Mouse (Mus musculus) liver, embryonic 14.5 days (tissue): ENCODE data around the gene Efcab5. TPM values are rescaled to one million over a fixed set of nuclear protein-coding genes. Genes with fewer than 3 reads are reported as not detected.

ENCODE experiments used
- ATAC-seq: fragments of 200-750 bp; cut with Nextera tagmentation; 2 replicates; pipeline ENCODE4 v1.8.0; 2017; ENCODE audit warnings: moderate number of reproducible peaks, mild to moderate bottlenecking, moderate library complexity; ENCODE audit not compliant: insufficient read depth
- DNase-seq, 3 experiments: peaks; one replicate each; pipeline ENCODE4 v3.0.0-alpha.2; 2012 to 2013; ENCODE audit warnings: low read depth in 3 of 3, low spot score in 3 of 3
- H3K27ac ChIP-seq: fragments of 300-500 bp; sonication (generic); 2 replicates; pipeline ENCODE4 v1.5.1; 2014; ENCODE audit warnings: moderate library complexity, mild to moderate bottlenecking, control low read depth, inconsistent platforms
- H3K27me3 ChIP-seq: fragments of 300-500 bp; sonication (generic); 2 replicates; pipeline ENCODE4 v1.6.1; 2014; ENCODE audit warnings: mild to moderate bottlenecking, low read length, moderate library complexity; ENCODE audit not compliant: control insufficient read depth, insufficient read depth
- H3K36me3 ChIP-seq: fragments of 300-500 bp; sonication (generic); replicated peaks from 2 replicates; pipeline ENCODE4 v1.6.1; 2014; ENCODE audit warnings: low read depth; ENCODE audit not compliant: control insufficient read depth, insufficient read depth
- H3K4me1 ChIP-seq, 2 experiments: fragments of 200-500 bp in 1 of 2; fragments of 300-500 bp in 1 of 2; sonication (generic) in 1 of 2; replicated peaks; 2 replicates each; pipeline ENCODE4 v1.6.1; 2012 to 2014; ENCODE audit warnings: antibody characterized with exemption in 1 of 2, inconsistent platforms in 1 of 2, low read length in 1 of 2; ENCODE audit not compliant: control insufficient read depth in 2 of 2, insufficient read depth in 2 of 2
- H3K4me2 ChIP-seq: fragments of 300-500 bp; sonication (generic); 2 replicates; pipeline ENCODE4 v1.6.1; 2014; ENCODE audit warnings: low read depth, mild to moderate bottlenecking, control low read depth, moderate library complexity
- H3K4me3 ChIP-seq, 2 experiments: fragments of 200-500 bp in 1 of 2; fragments of 300-500 bp in 1 of 2; sonication (generic) in 1 of 2; 2 replicates each; pipeline ENCODE4 v1.5.1; 2012 to 2014; ENCODE audit warnings: low read depth in 2 of 2, low read length in 2 of 2, mild to moderate bottlenecking in 2 of 2, control low read depth in 1 of 2, inconsistent platforms in 1 of 2, moderate library complexity in 1 of 2; ENCODE audit not compliant: insufficient read depth in 1 of 2
- H3K9ac ChIP-seq: fragments of 300-500 bp; sonication (generic); replicated peaks from 2 replicates; pipeline ENCODE4 v1.6.1; 2014; ENCODE audit warnings: mild to moderate bottlenecking, control low read depth, moderate library complexity
- H3K9me3 ChIP-seq: fragments of 300-500 bp; sonication (generic); 2 replicates; pipeline ENCODE4 v1.6.1; 2016; ENCODE audit warnings: low read length, mixed read lengths; ENCODE audit not compliant: control insufficient read depth
- CTCF ChIP-seq: IDR thresholded peaks from 2 replicates; pipeline ENCODE4 v1.5.1; 2016; ENCODE audit warnings: antibody characterized with exemption, low read depth, control low read depth
- EP300 ChIP-seq: IDR thresholded peaks from 2 replicates; pipeline ENCODE4 v1.6.1; 2016; ENCODE audit warnings: antibody characterized with exemption, low read depth
- WGBS: fragments of 180-500 bp; shearing (Covaris S2); extraction: QIAGEN DNeasy Blood & Tissue Kit; methylation state at CpG from one replicate; pipeline ENCODE4 v1.1.7; 2014; ENCODE audit not compliant: insufficient replicate concordance; 5-methylcytosine and 5-hydroxymethylcytosine counted together
- microRNA counts: library from miRNA; unstranded; fragments of <30 nt; microRNA quantifications from one replicate; lab custom pipeline; 2016
- microRNA-seq: library from miRNA; unstranded; fragments of <30 nt; microRNA quantifications from one replicate; pipeline ENCODE4, GENCODE M21; 2016
- polyA plus RNA-seq, 2 experiments: library from polyadenylated mRNA; depleted of rRNA in 1 of 2; stranded (reverse) in 1 of 2; unstranded in 1 of 2; fragments of >200 nt; fragmentation: Nextera tagmentation in 1 of 2; extraction: Ambion mirVana in 1 of 2; gene quantifications; 2 replicates each; pipeline versions ENCODE4 v1.2.1 to v1.2.3; 2012 to 2014

Efcab5 gene
- polyA plus RNA-seq, 2 experiments = 0.05 to 0.27 TPM

DNA sequence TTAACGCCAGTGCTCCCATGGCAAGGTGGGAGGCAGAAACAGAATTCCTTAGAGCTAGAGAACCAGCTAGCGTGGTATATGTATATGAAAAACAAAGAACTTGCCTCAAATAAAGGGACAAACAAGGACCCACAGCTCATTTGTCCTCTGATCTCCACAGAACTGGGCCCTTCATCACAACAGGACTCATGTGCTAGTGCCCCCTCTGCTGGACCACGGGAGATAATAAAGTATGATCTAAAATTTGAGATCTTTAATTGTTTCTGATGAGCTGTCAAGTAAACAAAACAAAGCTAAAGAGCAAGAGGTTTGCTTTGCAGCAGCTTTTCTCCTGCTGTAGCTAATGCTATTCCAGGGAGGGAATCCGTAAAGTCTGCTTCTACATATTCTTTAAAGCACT is 118.0 kb downstream of the Efcab5 start:
- no peak for TF ChIP-seq EP300
- TF ChIP-seq CTCF = peak; percentile 36
- Histone ChIP-seq H3K27me3 (no peaks in the 10 kb centered on the region), H3K4me1 (no peaks in the 10 kb centered on the region), H3K36me3 (peaks cover 15% of the 10 kb centered on the region), H3K9me3 (no peaks in the 10 kb centered on the region), H3K27ac (no peak overlapping the region), H3K4me2 (no peak overlapping the region), H3K9ac (no peak overlapping the region), H3K4me3 (no peak overlapping the region)
- 65% methylated on average over 4 of the region's 4 CpGs for WGBS
- ATAC-seq (no peak), DNase-seq (no peak)

- DNase-seq (no peak), ATAC-seq (no peak)
- H3K4me2 ChIP-seq = no peak overlapping the region
- H3K9me3 ChIP-seq = no peaks in the 10 kb centered on the region
- H3K4me3 ChIP-seq = no peak overlapping the region
- no peaks in the 10 kb centered on the region for H3K27me3 ChIP-seq
- H3K9ac ChIP-seq = no peak overlapping the region
- 68% methylated on average over 4 of the region's 4 CpGs for whole genome bisulfite sequencing
- H3K27ac ChIP-seq = no peak overlapping the region
- no peaks in the 10 kb centered on the region for H3K4me1 ChIP-seq
- TF ChIP-seq EP300 (no peak), CTCF (no peak)
- H3K36me3 ChIP-seq = peaks cover 6% of the 10 kb centered on the region
These were observed 119.9 kb downstream of the Efcab5 start for GRCm38 (mm10) chr11:77068825-77069224.

DNA sequence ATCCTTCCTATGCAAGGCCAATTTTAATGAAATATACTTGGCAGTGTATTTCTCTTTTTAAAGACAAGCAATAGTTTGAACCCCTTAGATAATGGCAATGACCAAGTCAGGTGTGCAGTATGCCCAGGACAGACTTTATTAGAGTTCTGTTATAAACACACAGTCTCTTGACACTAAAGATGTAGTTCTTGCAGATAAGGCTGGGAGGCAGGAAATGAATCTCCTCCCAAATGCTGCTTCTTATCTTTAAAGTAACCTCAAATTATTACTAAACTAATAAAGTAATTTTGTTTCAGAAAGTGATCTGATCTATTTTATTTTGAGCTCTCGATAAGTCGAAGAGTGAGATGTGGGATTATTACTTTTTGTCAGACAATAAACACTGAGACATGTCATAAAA is 125.4 kb downstream of the Efcab5 start:
- no peak overlapping the region for H3K4me2 ChIP-seq
- H3K4me1 ChIP-seq = no peaks in the 10 kb centered on the region
- ATAC-seq (no peak), DNase-seq (no peak)
- no peaks in the 10 kb centered on the region for H3K36me3 ChIP-seq
- H3K4me3 ChIP-seq = no peak overlapping the region
- 70% methylated on average over 2 of the region's 2 CpGs for WGBS
- H3K9me3 ChIP-seq = no peaks in the 10 kb centered on the region
- no peak overlapping the region for H3K9ac ChIP-seq
- TF ChIP-seq EP300 = no peak
- TF ChIP-seq CTCF = no peak
- no peaks in the 10 kb centered on the region for H3K27me3 ChIP-seq
- H3K27ac ChIP-seq = no peak overlapping the region

- Histone ChIP-seq H3K36me3 (no peaks in the 10 kb centered on the region), H3K4me1 (no peaks in the 10 kb centered on the region), H3K27ac (no peak overlapping the region), H3K4me2 (no peak overlapping the region), H3K9me3 (no peaks in the 10 kb centered on the region), H3K27me3 (no peaks in the 10 kb centered on the region), H3K4me3 (no peak overlapping the region), H3K9ac (no peak overlapping the region)
- ATAC-seq = no peak
- WGBS = 73% methylated on average over 5 of the region's 5 CpGs
- DNase-seq = no peak
- TF ChIP-seq CTCF = no peak
- no peak for TF ChIP-seq EP300
These were observed 126.8 kb downstream of the Efcab5 start for GRCm38 (mm10) chr11:77061951-77062350.

DNA sequence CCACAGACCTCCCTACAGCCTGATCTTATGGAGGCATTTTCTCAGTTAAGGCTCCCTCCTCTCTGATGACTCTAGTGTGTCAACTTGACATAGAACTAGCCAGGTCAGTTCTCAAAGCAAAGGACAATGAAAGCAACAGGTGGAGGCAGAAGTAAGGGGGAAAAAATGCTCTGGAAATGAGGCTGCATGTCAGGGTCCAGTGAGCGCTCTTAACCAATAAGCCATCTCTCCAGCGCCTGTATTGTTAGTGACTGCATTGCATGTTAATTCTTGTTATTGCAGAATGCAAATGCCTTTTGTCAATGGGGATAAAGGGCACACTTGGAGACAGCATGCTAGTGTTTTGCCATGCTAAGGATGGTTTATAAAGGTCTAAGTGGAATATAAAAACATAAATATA is 146.0 kb downstream of the Efcab5 start:
- TF ChIP-seq EP300 (no peak), CTCF (no peak)
- no peak overlapping the region for H3K4me3 ChIP-seq
- WGBS = 80% methylated on average over 2 of the region's 2 CpGs
- H3K4me2 ChIP-seq = no peak overlapping the region
- no peaks in the 10 kb centered on the region for H3K4me1 ChIP-seq
- H3K9ac ChIP-seq = no peak overlapping the region
- no peak for DNase-seq
- no peaks in the 10 kb centered on the region for H3K9me3 ChIP-seq
- no peak for ATAC-seq
- H3K27me3 ChIP-seq = no peaks in the 10 kb centered on the region
- no peak overlapping the region for H3K27ac ChIP-seq
- H3K36me3 ChIP-seq = peaks cover 12% of the 10 kb centered on the region

GRCm38 (mm10) chr11:77041891-77042290 is 146.9 kb downstream of the Efcab5 start:
- H3K4me1 ChIP-seq = no peaks in the 10 kb centered on the region
- peaks cover 10% of the 10 kb centered on the region for H3K36me3 ChIP-seq
- H3K4me2 ChIP-seq = no peak overlapping the region
- H3K27ac ChIP-seq = no peak overlapping the region
- WGBS = 77% methylated on average over 4 of the region's 4 CpGs
- no peak overlapping the region for H3K9ac ChIP-seq
- no peaks in the 10 kb centered on the region for H3K27me3 ChIP-seq
- H3K9me3 ChIP-seq = no peaks in the 10 kb centered on the region
- ATAC-seq = no peak
- no peak overlapping the region for H3K4me3 ChIP-seq
- no peak for DNase-seq
- TF ChIP-seq CTCF (no peak), EP300 (no peak)

MicroRNAs encoded within 50 kb of the gene (microRNA counts, 519-probe panel; counts per million panel counts)
- microRNA mmu-miR-423-3p (lab: Ali Mortazavi, UCI) (5,816 counts per million, percentile 41 among the panel's probes with 10 or more counts), microRNA mmu-miR-423-5p (lab: Ali Mortazavi, UCI) (5,173 counts per million, percentile 23 among the panel's probes with 10 or more counts)

Small RNAs within 50 kb of the gene (microRNA-seq; reads per million reads assigned to microRNA genes)
- gene Mir423 = 7,642 reads per million, percentile 90 among the genes with 10 or more reads in this experiment

Other genes with a start within 250 kb of the Efcab5 start
- gene Slc6a4, start 190.4 kb downstream of the Efcab5 start, polyA plus RNA-seq (2012; rRNA removed) = 2.4 and 2.7 TPM in 2 replicates
- 1.6 and 3.0 TPM in 2 replicates for gene Slc6a4, start 190.4 kb downstream of the Efcab5 start, polyA plus RNA-seq (2014; fragmentation: Nextera tagmentation; extraction: Ambion mirVana)
- gene Nsrp1, start 110.5 kb downstream of the Efcab5 start, polyA plus RNA-seq (2012; rRNA removed) = 1.8 and 3.8 TPM in 2 replicates
- 22.9 and 23.5 TPM in 2 replicates for gene Nsrp1, start 110.5 kb downstream of the Efcab5 start, polyA plus RNA-seq (2014; fragmentation: Nextera tagmentation; extraction: Ambion mirVana)
- 2.0 and 2.5 TPM in 2 replicates for gene Ssh2, start 27.3 kb upstream of the Efcab5 start, polyA plus RNA-seq (2012; rRNA removed)
- gene Ssh2, start 27.3 kb upstream of the Efcab5 start, polyA plus RNA-seq (2014; fragmentation: Nextera tagmentation; extraction: Ambion mirVana) = 3.6 and 4.2 TPM in 2 replicates